Mouse (Mus musculus): ENCODE results near the gene Mapk10. TPM values are rescaled to one million over a fixed set of nuclear protein-coding genes. Genes with fewer than 3 reads are reported as not detected.

The Mapk10 gene
- 48.1 and 59.7 TPM in 2 replicates for polyA plus RNA-seq (2012; rRNA removed)

DNA sequence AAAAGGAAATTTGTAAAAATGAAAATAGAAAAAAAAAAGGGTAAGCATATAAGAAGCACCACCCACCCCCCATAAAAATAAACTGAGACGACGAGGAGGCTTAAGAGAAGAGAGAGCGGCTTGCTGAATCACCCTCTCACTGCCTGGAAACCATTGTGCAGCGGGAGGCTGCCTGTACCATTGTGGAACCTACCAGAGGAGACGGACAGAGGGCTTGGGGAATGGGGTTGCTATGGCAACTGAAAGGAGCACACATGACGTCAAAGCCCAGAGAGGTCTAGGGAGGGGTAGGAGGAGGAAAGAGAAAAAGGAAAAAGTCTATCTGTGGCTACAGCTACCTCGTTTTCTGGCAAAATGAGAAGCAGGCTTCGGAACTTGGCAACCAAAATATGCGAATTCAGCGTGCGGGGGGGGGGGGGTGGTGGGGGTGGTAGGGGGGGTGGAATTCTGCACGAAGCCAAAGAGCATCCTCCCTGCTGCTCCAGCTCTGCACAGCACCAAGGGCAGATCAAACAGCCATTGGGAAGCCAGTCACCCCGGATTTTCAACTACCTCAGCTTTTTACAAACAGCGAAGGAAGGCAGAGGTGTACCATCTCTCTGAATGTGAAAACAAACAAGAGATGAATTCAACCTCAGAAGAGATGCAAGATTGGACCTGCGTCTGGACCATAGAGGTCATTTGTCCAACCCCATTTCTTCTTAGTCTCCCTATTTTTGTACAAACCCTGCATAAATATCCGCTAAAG is at the start of gene Mapk10:
Gene Mapk10 (minus strand): TSS at position 234 of the 748 bp plus-strand sequence.

Other genes starting within 250 kb of the Mapk10 start
- 15.1 and 17.0 TPM in 2 replicates for gene Ptpn13, start 213.9 kb upstream of the Mapk10 start, polyA plus RNA-seq (2012; rRNA removed)

All from central nervous system, embryonic 14 days (tissue).